Mouse (Mus musculus) ES-E14 (cell line): ENCODE measurements at regions not wholly inside any gene's neighbourhood (a gene's known extent, or its start where the extent isn't known, plus 50 kb on each side); places are given as distances from the start of the nearest gene placed in this dataset.

Experiments
- MAFK ChIP-seq: IDR thresholded peaks from 2 replicates; pipeline ENCODE4 v1.6.1; 2014; ENCODE audit warnings: mild to moderate bottlenecking, low read depth, low read length, inconsistent platforms; ENCODE audit not compliant: insufficient read depth
- ZNF384 ChIP-seq: IDR thresholded peaks from 2 replicates; pipeline ENCODE4 v1.6.1; 2012; ENCODE audit warnings: low read depth, low read length, inconsistent platforms

DNA sequence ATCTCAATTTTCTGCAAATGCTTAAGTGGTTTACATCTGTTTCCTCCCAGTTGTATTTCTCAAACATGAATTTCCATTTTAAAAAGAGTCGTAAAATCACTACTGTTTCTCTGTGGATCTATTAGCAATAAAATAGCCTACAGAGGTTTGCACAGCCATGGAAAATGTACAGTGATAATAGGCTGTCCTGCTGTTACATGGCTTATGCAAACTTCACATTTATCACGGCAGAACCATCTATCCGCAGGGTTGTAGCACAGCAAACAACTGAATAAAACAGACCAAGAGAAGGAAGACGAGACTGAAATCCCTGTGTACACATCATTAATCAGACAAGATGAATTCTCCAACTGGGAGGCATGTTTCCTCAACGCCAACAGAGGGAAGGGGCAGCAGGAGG is 222.1 kb downstream of the Skap2 start:
- no peak for TF ChIP-seq MAFK
- TF ChIP-seq ZNF384, result no peak
